Mouse (Mus musculus): ENCODE measurements around the gene Rnf169. TPM values are rescaled to one million over a fixed set of nuclear protein-coding genes. Genes with fewer than 3 reads are reported as not detected.
"Not testable (repeated sequence)": the region's sequence is repeated elsewhere in the genome, so short reads cannot be mapped to it uniquely, and the experiment has no call there.

Rnf169 gene
- total RNA-seq, 2 experiments from 2014 or later: 24.5 to 25.6 TPM

DNA sequence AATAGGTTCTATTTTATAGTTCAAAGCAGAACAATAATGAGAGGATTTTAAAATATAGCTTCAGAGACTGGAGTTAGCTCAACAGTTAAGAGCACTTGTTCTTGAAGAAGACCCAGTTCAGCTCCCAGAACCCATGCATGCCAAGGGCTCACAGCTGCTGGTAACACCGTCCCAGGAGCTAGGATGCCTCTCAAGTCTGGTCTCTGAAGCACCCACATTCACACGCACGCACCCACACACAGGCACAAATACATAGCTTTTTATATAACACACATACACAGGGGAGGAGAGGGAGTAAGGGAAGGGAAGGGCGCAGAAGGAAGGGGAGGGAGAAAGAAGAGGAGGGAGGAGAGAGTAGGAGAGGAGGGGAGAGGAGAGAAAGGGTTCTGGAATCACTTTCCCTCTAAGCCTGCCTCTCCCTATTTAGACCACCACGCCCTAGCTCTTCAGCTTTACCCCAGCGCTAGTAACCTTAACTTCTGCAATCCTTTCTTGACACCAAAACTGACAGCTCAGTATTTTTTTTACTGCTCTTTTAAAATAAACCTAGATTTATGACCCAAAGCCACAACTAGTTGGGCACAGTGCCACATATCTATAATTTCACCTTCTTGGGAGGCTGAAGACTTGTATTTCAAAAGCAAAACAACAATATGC, 26.7 kb downstream of the Rnf169 start:
- DNase-seq (ENCODE audit: low spot score in 2 of 2): no peak

DNA sequence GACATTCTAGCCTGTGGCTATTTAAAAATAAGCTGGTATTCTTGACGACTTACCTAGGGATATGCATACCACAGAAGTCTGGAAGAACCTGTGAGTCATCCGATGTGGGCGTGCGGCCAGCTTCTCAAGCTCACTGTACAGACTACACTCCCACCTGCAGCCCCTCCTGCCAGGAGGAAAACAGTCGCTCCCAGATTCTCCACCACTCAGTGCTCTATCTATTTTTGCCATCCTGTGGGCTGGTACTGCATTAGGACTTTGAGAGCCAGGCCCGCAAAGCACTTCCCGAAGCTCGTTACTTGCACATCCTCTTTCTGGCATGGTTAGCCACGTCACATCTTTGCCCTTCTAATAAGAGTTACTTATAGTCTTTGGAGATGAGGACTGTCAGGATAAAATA, 32.9 kb downstream of the Rnf169 start:
- DNase-seq (ENCODE audit: low spot score in 2 of 2): no peak

DNA sequence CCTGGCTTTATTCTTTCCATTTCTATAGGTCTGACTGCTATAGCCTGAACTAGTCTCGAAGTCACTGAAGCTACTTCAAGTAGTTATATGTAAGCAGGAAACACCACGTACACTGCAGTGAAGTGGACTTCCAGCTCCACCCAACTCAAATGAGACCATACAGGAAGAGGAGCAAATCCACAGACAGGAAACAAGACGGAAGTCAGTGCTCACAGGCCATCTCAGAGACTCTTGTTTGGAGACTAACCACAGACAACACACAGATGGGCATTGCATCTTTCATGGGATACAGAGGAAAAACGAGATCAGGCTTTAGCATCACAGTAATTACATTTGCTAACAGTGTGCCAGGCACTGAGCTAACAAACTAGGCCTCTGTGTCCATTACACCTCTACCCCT, 33.9 kb downstream of the Rnf169 start:
- no peak for DNase-seq (ENCODE audit: low spot score in 2 of 2)

DNA sequence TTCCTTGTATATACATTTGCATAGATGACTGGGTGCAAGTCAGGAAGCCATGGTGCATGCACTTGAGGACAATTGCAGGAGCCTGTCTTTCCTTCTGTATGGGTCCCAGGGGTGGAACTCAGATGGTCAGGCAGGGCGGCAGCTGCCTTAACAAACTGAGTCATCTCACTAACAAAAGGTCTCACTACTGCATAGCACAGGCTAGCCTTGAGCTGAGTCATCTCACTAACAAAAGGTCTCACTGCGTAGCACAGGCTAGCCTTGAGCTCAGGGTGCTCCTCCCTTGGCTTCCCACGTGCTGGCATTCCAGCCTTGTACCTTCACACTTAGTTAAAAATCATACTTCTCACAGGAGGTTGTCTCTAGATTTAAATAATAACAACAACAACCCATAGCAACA, 34.3 kb downstream of the Rnf169 start:
- no peak for DNase-seq (ENCODE audit: low spot score in 2 of 2)

DNA sequence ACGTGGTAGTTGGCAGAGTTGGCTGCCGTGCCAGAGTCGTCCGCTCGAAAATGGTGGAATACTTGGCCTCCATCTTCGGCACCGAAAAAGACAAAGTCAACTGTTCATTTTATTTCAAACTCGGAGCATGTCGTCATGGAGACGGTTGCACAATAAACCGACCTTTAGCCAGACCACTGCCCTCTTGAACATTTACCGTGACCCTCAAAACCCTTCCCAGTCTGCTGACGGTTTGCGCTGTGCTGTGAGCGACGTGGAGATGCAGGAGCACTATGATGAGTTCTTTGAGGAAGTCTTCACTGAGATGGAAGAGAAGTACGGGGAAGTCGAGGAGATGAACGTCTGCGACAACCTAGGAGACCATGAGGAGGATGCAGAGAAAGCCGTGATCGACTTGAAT, 35.2 kb downstream of the Rnf169 start:
- not testable (repeated sequence) for DNase-seq (ENCODE audit: low spot score in 2 of 2)

DNA sequence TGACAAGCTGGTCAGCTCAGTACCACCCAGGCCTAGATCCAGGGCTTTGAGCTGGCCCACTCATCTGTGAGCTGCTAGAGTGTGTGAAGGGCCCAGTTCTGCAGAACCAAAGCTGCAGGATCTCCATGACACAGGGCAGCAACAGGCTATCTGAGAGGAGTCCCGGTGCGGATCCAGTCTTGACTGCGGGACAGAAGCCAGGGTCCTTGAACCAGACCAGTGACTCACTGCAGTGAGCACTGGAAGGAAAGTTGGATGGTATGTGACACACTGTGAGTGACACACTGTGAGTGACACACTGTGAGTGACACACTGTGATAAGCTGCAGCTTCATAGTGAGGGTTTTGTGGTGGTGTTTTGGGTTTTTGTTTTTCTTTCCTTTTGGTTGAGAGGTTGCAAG, 35.7 kb downstream of the Rnf169 start:
- DNase-seq (ENCODE audit: low spot score in 2 of 2): no peak

DNA sequence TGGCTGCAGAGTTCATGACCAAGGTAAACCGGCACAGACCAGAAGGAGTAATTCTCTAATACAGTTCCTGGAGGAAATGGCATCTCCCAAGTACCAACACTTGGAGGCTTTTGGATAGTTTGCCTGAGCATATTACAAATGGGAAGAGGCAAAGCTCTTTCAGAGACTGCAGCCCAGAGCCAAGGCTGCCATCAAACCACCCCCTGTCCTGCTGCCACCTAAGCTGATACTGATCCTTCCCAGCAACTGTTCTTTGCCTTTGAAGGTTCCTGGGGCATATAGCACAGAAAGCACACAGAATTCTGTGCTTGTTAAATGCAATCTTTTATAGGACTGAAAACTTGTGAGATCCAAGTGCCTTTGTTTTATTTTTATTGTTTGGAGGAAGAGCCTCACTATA, 39.6 kb downstream of the Rnf169 start:
- DNase-seq (ENCODE audit: low spot score in 2 of 2): no peak

DNA sequence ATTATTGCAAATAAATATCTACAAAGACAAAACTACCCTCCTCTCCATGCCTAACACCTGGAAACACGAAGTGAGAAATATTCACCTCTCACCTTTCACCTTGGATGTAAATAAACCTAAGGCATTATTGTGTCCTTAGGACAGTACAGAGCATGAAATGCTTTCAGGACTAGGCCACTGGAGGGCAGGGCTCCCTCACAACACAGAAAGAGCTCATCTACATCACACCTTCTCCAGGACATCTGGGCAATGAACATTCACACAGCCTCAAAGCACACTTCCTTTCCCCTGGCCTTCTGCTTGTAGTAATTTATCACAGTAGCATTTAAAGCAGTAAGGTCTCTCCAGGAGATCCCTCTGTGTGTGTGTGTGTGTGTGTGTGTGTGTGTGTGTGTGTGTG, 44.5 kb downstream of the Rnf169 start:
- no peak for DNase-seq (ENCODE audit: low spot score in 2 of 2)

DNA sequence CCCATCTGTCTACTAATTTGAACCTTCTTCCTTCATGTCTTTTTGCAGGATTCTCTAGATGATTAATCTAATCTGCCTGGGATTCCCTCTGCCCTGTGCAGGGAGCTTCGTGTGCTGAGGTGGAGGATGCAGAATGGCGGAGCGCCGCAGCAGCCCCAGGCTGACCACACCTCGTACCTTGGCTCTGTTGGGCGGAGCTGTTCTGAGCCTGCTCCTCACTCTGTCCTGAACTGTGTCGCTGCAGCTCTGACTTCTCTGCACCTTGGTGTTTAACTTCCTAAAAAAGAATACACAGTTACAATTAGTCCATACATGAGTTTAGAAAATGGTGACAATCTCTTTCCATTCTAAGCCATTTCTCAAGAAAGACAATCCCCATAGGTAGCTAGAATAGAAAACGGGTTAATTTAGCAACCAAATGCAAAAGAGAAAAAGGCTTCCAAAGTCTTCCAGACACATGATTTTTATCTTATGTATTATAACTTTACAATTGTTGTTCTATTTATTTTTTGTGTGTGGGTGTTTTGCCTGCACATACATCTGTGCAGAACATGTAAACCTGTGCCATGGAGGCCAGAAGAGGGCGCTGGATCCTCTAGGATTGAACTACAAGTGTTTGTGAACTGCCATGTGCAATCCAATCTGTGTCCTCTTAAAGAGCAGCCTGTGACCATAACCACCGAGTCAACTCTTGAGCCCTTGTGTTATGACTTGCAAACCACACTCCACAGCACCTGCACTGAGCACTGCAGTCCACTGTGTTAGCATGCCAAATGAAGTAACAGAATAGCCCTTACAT, 53.1 kb downstream of the Rnf169 start:
- DNase-seq (ENCODE audit: low spot score in 2 of 2): peak in 1 of 2 experiments; percentile 50

DNA sequence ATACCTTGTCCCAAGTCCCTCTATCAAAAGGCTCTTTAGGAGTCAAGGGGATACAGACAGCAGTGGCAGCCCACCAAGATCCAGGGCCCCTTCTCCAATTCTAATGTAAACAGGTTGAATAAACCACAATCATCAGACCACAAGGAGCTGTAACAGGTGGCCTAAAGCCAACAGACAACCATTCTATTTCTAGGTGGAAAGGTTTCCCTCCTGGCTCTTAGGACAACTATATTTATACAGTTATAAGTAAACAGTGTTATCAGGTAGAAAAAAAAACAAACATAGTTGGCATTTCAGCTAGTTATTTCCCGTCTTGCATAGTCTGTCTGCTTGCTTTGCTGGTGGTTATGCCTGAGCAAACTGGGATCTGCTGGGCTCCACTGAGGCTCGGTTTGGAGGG, 59.8 kb downstream of the Rnf169 start:
- no peak for DNase-seq (ENCODE audit: low spot score in 2 of 2)

DNA sequence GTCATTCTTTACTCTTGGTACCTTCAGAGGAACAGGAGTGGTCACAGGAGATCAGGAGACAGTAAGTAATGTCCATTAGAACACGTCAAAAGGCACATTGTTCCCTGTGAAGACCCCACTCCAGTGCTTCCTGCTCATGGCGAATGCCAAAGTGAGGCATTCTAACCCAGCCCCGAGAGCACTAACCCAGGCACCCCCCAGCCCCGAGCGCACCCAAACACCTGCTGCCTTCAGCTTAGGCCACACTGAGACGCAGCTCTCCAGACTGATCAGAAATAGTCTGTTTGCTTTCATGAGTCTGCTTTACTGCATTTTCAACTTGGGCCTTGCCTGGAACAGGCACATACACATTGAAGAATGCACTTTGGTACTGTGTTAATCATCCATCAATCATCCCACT, 60.3 kb downstream of the Rnf169 start:
- no peak for DNase-seq (ENCODE audit: low spot score in 2 of 2)

DNA sequence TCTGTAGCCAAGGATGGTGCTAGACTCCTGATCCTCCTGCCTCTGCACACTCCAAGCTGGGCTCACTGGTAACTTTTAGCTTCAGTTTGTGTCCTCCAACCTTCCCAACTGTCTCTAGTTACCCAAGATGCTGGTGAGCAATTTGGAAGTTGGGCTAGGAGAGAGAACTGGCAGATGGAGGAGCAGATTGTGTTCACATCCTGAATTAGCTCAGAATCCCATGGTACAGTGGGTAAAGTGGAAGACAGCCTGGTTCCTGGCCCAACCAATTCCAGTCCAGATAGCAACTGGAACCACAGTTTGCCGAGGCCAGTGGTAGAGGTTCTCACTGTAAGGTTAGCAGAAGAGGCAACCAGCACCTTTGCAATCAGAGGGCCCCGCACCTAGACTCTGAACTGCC, 61.1 kb downstream of the Rnf169 start:
- no peak for DNase-seq (ENCODE audit: low spot score in 2 of 2)

DNA sequence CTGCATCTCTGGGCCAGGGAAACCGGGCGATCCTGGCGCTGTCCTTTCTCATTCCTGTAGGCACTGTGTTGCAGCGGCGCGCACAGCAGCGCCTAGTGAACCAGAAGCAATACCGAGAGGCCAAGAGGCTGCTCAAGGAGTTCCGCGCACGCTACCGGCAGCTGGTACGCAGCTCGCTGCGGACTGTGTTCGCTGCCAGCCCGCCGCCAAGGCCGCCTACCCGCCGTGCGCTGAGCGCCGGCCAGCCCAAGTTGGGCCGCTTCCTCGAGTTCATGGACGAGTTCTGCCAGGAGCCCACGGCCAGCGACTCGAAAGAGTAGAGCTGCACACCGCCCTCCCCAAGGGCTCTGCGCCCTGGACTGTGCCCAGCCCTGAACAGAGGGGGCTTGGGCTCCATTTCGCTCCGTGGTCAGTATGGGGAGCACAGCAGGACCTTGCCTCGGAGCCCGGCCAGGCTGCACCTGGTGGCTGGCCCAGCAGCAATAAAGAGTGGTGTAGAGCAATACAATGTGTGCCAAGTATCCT, 62.9 kb downstream of the Rnf169 start:
- DNase-seq (ENCODE audit: low spot score in 2 of 2): no peak

DNA sequence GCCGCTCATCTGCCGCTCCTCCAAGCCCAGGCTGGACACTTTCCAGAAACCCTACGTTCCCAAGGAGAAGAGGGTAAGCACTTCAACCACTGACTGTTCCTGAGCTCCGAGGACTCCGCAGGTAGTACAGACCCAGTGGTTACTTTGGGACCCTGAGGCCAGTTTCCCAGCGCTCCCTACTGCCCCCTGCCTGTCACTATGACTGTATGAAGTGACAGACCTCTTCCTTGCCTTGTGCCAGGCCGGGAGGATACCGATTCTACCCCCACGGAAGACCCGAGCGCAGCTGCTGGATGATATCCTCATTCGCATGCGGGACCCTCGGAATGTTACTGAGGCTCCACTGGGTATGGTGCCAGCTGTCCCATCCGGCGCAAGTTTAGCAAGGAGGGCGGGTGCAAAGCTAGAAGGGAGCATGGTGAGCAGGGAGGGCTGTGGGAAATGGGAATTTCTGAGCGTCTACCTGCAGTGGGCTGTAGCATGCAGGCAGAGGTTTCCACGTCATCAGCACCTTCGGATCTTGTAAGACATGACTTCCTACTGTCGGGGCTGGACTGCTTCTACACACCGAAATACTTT, 63.4 kb downstream of the Rnf169 start:
- peak in 1 of 2 experiments; percentile 26 for DNase-seq (ENCODE audit: low spot score in 2 of 2)

DNA sequence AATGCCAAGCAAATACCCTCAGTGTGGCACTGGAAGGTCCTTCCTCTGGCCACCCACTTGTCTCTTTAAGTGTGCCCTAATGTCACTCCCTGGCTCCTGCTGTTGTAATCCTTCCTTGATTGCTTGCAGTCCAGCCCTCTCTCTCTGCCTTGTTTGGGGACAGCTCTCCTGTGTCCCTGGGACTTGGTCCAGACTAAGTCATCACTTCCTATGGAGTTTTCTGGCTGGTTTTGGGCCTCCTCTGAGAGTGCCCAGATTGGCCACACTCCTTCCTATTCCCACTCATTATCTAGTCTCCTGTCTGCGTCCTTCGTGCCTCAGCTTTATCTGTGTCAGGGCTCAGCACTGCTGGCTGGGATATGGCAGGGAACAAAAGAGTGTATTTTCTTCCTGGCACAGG, 64.7 kb downstream of the Rnf169 start:
- no peak for DNase-seq (ENCODE audit: low spot score in 2 of 2)

DNA sequence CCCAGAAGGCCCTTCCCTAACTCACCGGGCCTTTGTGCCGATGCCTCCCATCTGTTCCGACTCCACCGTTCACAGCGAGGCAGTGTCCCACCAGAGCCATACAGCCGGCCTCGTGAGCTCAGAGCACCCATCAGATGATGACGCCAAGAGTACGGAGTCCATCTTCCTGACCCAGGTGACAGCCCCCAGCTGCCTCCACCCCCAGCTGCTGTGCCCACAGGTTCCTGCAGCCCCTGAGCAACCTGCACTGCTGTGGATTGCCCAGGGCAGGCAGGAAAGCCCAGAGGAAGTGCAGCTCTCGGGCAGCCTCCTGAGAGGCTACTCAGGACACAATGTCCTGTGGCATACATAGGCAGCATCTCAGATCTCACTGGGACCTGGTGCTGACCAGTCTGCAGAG, 65.9 kb downstream of the Rnf169 start:
- no peak for DNase-seq (ENCODE audit: low spot score in 2 of 2)

DNA sequence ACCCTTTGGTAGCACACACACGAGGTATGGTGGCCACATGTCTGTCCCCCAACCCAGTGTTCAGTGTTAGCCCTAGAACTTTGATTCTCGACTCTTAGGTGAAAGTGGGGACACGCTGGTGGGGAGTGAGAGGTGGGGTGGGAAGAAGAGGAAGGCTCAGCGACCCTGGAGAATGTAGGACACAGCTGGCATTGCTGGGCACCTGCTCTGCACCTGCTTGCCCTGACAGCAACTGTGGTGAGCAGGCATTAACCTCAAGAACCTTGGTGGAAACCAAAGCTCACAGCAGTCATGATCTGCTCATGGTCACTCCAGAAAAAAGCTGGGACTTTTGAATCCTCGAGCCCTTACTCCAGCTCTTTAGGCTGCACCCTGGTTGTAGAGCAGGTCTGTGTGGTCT, 69.2 kb downstream of the Rnf169 start:
- no peak for DNase-seq (ENCODE audit: low spot score in 2 of 2)

DNA sequence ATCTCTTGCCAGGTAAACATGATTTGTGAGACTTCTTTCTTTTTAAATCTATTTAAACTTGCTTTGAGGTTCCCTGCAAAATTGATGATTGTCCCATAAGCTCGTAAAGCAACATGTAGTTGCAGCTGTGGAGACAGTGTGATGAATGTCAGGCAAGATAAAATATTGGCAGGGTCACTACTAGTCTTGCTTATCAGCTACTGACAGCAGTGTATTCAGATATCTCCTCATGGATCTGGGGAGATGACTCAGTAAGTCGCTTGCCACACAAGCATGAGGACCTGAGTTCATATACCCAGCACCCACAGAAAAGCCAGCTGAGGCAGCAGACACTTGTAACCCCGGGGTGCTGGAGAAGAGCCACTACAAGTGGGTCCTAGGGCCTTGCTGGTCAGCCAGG, 72.8 kb downstream of the Rnf169 start:
- DNase-seq (ENCODE audit: low spot score in 2 of 2): no peak

DNA sequence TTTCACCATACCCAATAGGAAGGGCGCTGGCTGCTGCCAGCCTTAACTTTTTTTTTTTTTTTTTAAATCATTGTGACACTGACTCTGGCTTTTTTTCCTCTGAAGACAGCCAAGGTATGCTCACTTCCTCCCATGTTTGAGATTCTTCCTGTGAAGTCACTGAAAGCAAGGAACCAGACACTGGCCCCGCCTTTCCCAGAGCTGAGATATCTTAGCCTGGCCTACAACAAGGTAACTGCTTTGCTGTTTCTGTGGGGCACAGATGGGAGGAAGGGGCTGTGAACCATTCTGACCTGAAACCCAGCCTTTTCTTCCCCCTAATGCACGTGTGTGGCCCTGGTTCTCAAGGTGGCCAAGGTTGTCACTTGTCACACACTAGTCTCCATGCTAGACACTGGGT, 73.9 kb downstream of the Rnf169 start:
- no peak for DNase-seq (ENCODE audit: low spot score in 2 of 2)

DNA sequence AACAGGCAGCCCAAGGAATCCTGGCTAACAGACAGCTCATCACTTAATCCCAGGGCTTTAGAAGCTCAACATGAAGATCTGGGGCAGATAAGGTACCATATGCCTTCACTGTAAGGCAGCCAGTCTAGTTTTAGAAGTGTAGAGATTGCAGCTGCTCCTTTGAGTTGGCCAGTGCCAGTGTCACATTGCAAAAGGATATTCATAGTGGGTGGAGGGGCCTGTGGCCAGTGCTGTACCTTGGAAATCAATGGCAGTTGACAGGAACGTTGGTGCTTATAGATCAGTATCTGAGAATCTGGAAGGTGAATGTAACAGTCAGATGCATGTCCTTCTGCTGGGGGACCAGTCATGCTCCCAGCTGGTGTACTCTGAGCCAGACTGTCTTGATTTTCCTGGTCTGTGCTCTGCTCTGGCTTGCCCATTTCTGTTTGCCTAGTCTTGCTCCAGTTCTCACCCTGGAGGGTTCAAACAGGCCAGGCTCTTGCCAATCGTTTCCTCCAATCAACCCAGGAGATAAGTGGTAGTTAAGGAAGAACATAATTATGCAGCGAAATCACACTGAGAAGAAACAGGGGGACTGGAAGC, 75.7 kb downstream of the Rnf169 start:
- no peak for DNase-seq (ENCODE audit: low spot score in 2 of 2)

DNA sequence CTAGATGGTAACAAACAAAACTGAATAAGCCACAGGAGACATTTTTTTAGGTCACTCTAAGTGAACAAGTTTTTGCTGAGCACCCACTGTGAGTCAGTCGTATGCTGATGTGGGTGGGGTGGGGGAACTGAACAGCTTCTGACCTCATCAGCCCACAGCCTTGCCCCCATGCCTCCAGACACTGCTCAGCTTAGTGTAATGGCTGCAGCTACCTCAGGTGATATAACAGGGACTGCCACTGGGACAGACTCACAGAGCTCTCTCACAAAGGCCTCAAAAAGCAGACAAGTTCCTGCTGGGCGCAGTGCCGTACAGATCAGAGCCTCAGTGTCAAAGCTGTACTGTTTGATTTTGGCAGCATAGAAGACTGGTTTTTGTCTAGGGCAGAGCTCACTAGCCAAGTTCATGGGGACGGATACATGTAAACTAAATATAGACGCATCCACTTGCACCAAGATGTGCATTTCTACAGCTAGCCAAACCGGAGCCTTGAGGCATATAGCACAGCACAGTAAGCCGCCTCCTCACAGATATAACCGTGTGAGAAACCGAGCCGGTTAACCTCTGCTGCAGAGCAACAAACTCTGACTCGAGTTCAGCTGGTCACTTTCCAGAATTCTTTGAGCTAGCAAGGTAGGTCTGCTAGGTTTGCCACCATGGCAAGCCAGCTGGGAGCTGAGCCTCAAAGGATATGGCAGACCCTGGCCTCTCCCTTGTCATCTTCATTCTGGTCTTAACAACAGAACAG, 77.2 kb downstream of the Rnf169 start:
- DNase-seq (ENCODE audit: low spot score in 2 of 2): no peak
